Mouse (Mus musculus) spleen, postnatal 14 days (tissue): ENCODE measurements around the gene Rbfox1.

Experiments used
- DNase-seq, 2 experiments: peaks; one replicate each; pipeline ENCODE4 v3.0.0; 2021 to 2022; ENCODE audit warnings: low spot score in 2 of 2

The Rbfox1 gene

DNA sequence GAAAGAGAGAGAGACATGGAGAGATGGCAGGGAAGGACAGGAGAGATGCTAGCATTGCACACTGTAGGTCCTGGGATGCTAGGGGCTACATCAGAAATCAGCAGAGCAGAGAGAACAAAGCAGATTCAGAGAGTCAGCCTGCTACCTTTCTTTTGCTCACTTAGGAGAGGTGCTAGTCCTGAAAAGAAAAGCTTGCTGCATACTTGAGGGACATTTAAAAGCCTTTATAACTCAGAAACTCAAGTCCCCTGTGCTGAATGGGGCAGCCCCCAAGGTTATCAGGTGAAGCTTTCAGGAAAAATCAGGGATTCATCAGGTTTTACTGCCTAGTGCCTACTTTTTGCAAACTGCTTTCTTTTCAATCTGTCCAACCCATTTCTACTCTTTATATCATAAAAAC, 1480.7 kb downstream of the Rbfox1 start:
- DNase-seq, result no peak

DNA sequence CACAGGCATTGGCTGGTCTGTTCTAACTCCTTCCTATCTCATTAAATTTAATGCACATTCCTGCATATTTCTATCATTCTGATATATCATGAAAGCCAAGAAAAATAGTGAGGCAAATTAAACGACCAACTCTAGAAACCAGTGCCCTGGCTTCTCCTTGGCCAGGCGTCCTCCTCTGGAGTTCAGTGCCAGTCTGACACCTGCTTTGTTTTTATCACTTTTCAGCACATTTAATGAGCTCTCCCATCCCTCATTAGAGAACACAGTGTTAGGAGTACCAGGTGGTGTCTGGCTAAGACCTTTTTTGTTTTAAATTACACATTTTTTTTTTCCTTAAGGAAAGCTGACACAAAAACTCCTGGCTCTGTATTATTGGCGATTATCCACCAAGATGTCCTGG, 1489.0 kb downstream of the Rbfox1 start:
- DNase-seq, result no peak

DNA sequence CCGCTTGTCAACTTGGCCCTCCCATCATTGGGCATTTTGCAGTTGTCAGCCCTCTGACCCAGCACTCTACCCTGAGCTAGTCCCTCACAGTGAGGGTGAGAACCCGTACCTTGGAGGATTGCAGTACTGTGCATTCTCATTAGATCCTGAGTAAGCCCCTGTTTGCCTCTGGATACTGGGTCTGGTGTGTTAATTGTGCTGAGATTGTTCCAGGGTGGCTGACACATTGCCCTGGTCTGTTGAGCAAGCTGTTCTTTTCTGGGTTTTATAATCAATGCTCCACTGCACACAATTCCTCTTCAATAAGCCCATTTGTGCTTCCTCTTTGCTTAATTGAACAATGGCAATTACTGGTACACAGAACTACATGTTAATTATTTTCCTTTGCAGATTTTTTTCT, 1489.5 kb downstream of the Rbfox1 start:
- DNase-seq, result no peak

DNA sequence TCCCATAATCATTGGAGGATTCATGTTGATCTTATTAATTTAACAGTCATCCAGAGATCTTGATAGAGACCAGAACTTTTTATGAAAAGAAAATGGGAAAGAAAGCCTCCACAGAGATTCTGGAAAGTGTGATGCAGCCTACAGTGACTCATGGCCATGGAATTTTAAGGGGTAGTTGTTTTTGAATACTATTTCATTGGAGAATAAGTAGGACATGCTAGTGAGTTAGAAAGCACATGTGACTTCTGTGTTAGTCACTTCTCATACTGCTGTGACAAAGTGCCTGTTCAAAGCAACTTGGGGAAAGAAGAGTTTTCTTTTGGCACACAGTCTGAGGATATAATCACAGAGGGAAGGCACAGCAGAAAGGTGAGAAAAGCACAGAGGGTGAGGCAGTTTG, 1510.9 kb downstream of the Rbfox1 start:
- DNase-seq, result no peak

DNA sequence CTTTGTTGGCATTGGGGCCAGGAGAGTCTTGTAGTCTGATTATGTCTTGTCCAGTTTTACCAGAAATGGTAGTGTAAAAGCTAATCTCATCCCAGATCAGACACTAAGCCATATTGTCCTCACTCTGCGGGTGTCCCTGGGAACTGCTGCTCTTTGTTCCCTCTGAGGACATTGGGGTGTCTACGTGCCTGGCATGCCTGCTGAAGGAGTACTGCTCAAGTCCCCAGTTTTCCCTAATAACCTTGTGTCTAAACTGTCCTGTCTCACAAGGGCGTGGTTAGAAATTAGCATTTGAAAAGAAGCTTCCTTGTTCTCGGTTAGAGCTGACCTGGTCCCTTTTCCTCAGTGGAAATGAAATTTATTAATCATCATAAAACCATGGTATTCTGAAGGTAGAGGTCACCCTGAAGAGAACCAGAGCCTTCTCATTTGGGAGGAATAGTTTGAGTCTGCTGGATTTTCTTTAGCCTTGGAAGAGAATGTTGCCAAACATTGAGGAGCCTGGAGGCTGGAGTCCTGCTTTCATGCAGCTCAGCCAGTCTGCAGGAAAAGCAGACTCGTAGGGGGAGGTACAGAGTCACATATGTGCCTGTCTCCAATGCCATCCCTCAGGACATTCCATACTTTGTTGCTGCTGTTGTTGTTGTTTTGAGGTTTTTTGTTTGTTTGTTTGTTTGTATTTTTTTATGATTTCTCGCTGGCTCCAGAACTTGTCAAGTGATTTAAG, 1519.8 kb downstream of the Rbfox1 start:
- no peak for DNase-seq

GRCm38 (mm10) chr16:7407862-7408640, 1522.9 kb downstream of the Rbfox1 start:
- DNase-seq, result no peak

DNA sequence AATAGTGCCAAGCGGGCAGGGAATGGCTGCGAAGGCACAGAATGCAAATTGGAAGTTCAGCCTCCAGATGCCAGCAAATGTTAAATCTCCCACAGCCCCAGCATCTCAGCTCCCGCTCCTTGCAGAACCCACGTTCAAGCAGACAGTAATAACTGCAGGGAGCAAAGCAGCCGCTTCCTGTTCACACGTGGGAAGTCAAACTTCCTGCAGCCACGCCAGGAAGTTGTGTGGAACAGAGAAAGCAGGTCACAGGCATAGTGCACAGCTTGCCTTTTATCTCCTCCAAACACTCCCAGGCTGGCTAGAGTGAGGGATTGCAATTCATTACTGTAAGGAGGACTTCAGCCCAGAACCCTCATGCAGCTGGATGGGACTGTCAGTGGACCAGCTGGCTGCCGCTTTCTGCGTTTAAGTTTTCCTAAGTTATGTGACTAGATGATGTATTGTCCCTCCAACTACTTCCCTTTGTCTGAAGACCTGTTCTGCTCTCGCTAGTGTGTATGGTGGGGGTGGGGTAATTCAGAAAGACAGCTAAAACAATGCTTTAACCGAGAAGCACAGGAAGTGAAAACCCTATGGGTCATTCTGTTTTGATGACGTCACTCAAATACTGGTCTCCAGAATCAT, 1534.6 kb downstream of the Rbfox1 start:
- DNase-seq, result no peak

GRCm38 (mm10) chr16:7425386-7426089, 1540.4 kb downstream of the Rbfox1 start:
- no peak for DNase-seq

DNA sequence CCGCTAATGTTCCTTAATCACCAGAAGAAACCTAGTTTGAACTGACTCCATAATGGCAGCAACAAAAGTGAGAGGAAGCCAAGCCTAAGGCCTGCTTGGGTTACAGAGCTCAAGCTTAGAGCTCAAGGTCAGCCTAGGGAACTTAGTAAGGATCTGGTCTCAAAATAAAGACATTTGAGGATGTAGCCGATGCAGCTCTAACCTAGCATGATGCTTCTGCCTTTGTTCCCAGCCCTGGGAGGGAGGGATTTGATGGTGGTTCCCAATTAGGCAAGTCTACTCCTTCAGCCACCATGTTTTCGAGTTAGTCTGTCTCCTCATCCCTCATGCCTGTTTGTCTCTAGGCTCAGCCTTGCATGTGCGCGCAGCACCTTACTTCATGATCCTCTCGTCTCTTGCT, 1548.1 kb downstream of the Rbfox1 start:
- DNase-seq, result no peak

- no peak for DNase-seq
These were observed 1561.7 kb downstream of the Rbfox1 start for GRCm38 (mm10) chr16:7446791-7447290.

DNA sequence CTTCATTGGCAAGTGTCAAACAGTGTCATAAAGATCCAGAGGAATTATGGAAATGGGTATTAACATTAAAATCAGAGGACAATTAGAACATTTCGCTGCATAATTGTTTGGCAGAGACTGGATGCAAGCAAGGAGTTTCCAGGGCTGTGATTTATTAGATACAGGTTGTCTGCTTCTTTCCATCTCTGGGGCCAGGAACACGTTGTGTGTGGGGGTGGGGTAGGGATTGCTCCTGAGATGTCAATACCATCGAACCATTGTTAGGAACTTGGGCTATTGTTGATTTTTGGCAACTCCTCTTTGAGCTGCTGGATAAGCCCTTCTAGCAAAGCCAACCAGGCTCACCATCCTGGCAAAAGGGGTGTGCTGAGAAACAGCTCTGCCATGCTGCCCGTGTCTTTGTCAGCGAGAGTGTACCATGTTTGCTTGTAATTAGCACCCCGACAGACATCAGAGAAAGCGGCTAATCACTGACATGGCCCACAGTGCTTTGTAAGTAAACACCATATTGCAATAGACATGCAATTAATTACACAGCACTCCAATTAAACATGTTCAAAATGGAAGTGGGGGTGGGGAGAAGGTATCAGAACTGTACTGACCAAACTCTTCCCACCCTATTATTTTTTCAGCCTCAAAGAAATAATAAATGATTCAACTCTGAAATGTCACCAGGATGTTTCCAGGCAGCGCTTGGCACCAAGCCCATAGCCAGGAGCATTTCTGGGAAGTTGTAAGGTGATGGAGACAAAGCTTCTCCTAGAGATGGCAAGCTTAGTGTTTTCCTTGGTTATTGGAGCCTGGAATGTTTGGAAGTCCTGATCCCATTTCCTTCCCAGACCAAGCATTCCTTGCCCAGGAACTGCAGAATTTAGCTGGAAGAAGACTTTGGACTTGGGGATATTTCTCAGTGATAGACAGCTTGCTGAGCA, 1562.8 kb downstream of the Rbfox1 start:
- no peak for DNase-seq

DNA sequence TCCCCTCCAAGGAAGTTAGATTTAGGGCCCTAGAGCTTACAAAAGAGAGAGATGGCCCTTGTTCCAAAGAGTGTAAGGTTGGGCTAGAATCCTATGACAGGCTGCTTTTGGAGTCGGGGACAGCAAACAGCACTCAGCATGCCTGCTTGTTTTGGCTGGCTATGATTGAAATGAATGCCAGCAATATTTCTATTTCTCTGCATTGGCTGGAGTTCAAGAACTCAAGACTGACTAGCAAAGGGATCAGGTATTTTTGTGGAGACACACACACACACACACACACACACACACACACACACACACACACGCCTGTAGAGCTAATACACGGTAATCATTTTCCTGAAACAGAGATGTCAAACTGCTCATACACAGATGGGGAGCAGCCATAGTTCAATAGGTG, 1566.0 kb downstream of the Rbfox1 start:
- no peak for DNase-seq

GRCm38 (mm10) chr16:7457571-7457970, 1572.4 kb downstream of the Rbfox1 start:
- DNase-seq, result no peak
